Mouse (Mus musculus): ENCODE results near the gene Slc39a10.

GRCm38 (mm10) chr1:46851586-46851985, 41.1 kb downstream of the Slc39a10 start:
- TF ChIP-seq POLR2A (IDR thresholded peaks at IDR 0.05; ENCODE audit: extremely low read depth, insufficient read depth, low read length) (no peak), CTCF (IDR thresholded peaks at IDR 0.05; ENCODE audit: extremely low read depth, insufficient read depth, low read length) (no peak)
